Mouse (Mus musculus) natural killer cell, adult 2 months (primary cell): ENCODE data around the gene Gm20388.

Experiments
- DNase-seq, 2 experiments: peaks; one replicate each; pipeline ENCODE4 v3.0.0; 2022; ENCODE audit warnings: low spot score in 2 of 2

The Gm20388 gene

GRCm38 (mm10) chr8:121884181-121884580 is 1973.5 kb downstream of the Gm20388 start:
- DNase-seq: no peak

DNA sequence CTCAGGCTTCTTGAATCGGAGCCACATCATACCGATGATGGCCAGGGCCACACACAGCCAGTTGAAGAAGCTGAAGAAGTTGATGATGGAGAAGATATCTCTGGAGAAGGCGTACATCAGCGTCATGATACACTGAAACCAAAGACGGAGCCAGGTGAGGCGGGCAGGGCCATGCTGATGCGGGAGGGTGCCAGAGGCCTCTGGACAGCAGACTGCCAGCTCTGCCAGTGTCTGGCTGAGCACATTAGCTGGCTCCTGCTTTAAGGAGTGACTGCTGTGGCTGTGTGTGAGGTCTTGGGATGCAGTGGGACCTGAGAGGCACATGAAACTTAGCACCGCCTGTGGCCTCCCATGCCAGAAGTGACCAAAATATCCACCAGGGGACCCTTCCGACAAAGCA is 1974.4 kb downstream of the Gm20388 start:
- DNase-seq: no peak

DNA sequence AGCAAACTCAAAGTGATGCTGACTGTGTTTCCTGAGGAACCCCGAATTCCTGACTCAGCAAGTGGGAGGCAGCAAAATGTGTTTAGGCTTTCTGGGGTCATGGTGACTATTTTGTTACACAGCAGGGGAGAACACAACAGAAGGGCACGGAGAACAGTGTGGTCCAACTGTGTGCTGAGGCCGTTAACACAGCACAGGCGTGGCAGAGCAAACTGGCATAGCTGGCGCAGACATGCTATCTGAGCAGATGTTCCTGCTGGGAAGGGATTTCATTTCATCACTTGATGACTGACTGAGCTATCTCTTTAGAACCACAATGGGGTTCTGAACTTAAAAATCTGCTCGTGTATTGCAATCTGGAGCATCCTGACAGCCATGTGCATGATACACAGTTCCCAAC is 1974.8 kb downstream of the Gm20388 start:
- DNase-seq: no peak

GRCm38 (mm10) chr8:121887547-121887946 is 1976.9 kb downstream of the Gm20388 start:
- DNase-seq: no peak

DNA sequence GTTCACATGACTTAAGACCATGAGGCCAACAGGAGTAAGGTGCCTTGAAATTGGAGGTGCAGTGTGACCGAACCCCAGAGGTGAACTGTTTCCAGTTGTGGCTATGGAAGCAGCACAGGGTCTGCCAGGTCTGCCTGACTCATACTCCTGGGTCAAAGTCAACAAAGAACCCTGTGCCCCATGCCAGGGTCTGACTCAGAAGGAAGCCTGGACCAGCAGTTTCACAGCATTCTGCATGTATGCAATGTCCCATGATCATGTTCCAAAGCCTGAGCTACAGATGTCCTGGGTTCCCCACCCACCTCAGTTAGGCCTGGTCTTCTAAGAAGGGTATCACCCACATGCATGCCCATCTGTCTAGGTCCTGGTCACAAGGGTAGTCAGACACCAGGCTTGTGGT is 1978.7 kb downstream of the Gm20388 start:
- no peak for DNase-seq

DNA sequence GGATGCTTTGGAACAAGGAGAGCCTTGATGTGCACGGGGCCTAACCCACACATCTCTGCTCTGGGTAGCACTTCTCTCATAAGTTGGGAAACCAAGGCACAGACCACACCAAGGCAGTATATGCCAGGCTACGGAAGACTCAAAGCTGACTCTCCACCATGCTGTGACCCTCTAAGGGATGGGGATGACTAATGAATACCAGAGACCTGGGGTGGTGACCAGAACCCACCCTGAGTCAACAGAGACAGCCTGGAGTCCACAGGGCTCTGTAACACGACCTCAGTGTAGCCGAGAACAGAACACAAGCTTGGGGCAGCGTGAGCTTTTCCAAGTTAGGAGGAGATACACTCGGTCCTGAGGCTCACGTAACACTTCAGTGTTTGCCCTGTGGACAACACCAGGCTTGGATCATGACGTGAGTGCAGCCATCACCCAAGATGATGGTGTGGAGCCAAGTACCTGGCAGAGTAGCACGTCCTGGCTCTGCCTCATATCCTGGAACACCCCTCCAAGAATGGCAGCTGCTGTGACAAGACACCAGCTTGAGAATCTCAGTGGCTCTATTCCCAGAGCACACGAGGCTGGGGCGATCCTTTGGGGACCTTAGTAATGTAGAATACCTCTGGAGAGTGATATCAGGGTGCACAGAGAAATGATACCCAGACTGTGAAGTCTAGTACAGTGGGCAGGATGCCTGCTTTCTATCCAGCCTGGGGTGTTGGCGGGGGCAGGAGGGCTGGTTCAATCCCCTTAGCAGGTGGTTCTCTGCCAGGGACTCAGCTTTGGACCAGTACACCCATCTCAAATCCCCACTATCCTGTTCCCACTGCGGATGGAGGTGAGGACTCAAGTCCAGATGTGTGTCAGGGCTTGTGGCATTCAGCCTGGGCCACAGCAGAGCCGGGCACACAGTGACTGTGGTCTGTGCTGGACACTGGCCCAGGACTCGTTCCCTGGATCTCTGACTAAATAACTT is 1979.5 kb downstream of the Gm20388 start:
- no peak for DNase-seq

DNA sequence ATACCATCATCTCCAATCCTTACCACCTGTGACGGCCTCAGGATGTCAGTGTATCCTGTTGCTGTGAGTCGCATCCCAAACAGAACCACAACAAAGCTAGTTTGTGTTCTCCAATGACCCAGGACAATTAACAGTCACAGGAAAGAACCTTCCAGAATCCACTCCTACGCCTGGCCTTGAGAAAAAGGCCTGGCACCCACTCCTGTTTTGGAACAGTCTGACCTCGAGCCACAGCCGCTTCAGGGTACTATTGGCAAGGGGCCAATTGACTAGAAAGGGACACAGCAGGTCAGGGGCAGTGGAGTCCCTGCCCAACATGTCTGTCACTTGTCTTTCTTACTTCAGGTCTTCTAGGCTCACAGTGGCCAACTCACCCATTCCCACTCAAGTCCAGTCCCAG is 1982.2 kb downstream of the Gm20388 start:
- no peak for DNase-seq

- no peak for DNase-seq
These were observed 1985.3 kb downstream of the Gm20388 start for GRCm38 (mm10) chr8:121895910-121896309.

- DNase-seq: no peak
These were observed 1986.0 kb downstream of the Gm20388 start for GRCm38 (mm10) chr8:121896476-121897145.

DNA sequence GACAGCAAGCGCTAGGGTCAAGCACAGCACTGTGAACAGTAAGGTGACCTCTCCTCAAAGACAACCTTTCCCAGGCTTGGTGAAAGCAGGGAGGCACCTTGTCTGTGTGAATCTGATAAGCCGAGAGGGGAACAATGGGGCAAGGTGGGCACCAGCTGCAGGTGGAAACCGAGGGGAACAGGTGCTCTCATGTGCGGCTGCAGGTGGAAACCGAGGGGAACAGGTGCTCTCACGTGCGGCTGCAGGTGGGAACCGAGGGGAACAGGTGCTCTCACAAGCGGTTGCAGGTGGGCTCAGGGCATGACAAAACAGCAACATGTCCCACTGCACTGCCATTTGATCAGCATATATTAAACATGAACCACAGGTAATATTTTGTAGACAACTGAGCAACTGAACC is 1986.6 kb downstream of the Gm20388 start:
- DNase-seq: no peak

GRCm38 (mm10) chr8:121897871-121898381 is 1987.3 kb downstream of the Gm20388 start:
- DNase-seq: no peak

- no peak for DNase-seq
These were observed 1987.8 kb downstream of the Gm20388 start for GRCm38 (mm10) chr8:121898401-121898931.

DNA sequence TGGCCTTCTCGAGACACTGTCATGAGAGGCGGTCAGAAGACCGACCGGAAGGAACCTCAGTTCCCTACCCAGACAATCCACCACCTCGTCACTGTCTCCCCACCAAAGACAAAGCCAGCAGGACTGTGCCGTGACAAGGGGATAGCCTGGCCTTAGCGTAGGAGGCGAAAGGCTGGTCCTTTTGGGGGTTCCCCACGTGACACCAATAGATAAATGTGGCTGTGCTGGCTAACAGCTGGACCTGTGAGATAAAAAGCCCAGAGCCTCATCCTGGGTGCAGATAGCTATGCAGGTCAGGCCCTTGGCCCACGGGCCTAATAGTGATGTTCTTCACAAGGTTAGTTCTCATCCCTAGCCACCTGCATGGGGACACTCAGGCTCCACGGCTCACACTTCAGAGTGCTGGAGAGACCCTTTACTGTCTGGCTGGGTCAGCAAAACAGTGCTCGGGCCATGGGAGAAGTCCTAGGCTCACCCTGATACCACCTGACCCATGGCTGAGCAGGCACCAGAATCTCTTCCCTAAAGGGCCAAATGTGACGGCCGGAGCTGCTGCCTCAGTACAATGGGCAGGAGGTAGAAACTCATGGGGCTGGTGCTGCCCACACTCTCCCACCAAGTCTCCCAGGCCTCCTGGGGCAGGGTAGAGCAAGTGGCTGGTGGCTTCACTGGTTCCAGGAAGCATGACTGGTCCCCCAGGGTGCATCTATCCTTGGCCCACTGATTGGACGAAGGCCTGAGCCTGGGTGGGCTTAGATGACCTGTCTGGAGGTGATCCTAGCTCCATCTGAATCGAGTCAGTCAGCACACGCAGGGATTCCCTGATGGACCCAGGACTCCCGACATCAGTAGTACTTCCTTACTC is 1988.8 kb downstream of the Gm20388 start:
- no peak for DNase-seq

GRCm38 (mm10) chr8:121901498-121902236 is 1991.0 kb downstream of the Gm20388 start:
- DNase-seq: no peak

GRCm38 (mm10) chr8:121903977-121904376 is 1993.3 kb downstream of the Gm20388 start:
- DNase-seq: no peak

- no peak for DNase-seq
These were observed 1994.4 kb downstream of the Gm20388 start for GRCm38 (mm10) chr8:121904999-121905398.

- no peak for DNase-seq
These were observed 1994.8 kb downstream of the Gm20388 start for GRCm38 (mm10) chr8:121905420-121905819.

DNA sequence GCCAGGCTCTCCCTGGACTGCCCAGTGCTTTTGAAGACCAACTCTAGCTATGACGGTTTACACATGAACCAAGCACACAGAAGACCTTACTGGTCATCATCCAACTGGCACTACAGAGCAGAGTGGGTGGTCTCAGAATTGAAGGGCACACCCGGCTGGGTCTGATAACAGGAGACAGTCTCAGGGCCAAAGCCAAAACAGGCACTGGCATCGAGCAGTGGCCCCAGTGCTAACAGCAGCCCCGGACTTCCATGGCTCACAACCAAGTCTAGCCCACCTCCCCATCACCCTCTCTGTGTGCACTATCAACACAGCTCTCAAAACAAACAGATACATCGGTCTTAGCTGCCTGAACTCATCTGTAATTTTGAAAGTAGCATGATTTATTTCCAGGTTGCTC is 1995.2 kb downstream of the Gm20388 start:
- DNase-seq: no peak

DNA sequence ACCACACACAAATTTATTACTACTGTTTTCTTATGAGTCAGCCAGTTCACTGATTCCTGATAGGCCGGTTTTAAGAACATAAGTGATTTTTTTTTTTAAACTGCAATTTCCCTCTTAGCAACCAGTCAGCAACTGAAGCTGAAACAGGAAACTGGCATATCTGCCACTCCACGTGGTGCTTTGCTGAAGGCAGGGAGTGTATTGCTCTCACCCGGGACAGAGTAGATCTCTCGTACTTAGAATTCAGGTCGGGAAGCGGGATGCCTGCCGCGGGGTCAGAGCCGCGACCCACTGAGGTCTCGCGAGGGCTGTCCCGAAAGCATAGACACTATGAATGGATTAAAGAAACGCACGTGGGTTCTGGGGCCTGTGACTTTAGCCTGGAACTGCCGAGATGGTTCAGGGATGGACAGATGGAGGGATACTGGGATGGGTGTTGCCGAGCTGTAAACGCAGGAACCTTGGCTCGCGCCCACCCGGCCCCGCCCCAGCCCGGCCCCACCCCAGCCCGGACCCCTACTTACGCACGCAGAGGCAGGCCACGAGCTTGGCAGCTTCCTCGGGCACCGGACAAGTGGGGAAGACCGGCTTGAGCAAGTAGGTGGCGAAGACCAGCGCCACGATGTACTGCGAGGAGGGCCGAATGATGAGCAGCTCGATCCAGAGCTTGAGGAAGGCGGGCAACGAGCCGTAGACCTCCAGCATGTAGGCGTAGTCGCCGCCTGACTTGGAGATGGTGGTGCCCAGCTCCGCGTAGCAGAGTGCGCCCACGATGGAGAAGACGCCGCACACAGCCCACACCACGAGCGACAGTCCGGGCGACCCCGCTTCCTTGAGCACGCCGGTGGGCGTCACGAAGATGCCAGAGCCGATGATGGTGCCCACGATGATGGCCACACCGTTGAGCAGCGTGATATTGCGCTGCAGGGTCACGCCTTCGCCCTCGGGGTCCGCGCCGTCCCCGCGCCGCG is 1996.2 kb downstream of the Gm20388 start:
- DNase-seq: peak; percentile 17 to 30
